ENCODE assay signal across 15 mouse cellular contexts in the genomic region with DNA sequence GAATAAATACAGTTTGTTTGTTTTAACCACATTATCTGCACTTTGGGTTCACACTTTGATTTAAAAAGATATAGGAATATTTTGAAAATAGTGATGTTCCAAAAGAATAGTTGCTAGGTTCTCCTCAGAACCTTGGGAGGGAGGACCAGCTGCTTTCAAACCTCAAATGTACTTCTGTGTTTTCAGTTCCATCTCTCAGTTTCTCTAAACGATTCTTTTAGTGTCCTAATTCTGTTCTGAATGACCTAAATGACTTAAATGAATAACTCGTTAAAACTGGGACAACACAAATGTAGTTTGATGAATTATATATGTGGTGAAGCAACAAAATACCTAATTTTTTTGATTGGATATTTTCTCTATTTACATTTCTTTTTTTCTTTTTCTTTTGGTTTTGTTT. TPM values are rescaled to one million over a fixed set of nuclear protein-coding genes. Genes with fewer than 3 reads are reported as not detected.
DNase-seq lines count a peak whose midpoint lies in the region; ATAC-seq and TF ChIP-seq lines count a peak whose summit lies in the region.
"Had no signal": no experiment of that assay in that cellular context is flagged by ENCODE, and none has a peak within 500 bp of the region (broad histone marks: within the 10 kb centered on the region; RNA-seq: fewer than 3 reads in every experiment).

No protein-coding gene starts in this region.

- no peak overlapping the region for H3ac ChIP-seq in myocyte (ENCODE audit: control insufficient read depth, insufficient read length)

- no peaks in the 10 kb centered on the region for H3K27me3 ChIP-seq in hindbrain, embryonic 10.5 days (ENCODE audit: insufficient read depth, poor library complexity, severe bottlenecking)
- no peaks in the 10 kb centered on the region for H3K27me3 ChIP-seq in hindbrain, embryonic 11.5 days (ENCODE audit: control insufficient read depth, insufficient read depth, low read length)
- H3K27me3 ChIP-seq in CH12.LX (replicated peaks) (no peaks in the 10 kb centered on the region), myocyte (ENCODE audit: control insufficient read depth, insufficient read depth, insufficient read length) (no peaks in the 10 kb centered on the region)
- no peaks in the 10 kb centered on the region for H3K27me3 ChIP-seq in hindbrain, embryonic 14.5 days (ENCODE audit: control insufficient read depth, insufficient read depth, low read length)

- peaks cover 31% of the 10 kb centered on the region for H3K79me2 ChIP-seq in CH12.LX (replicated peaks; ENCODE audit: control insufficient read depth, extremely low read depth, insufficient read depth, poor library complexity, severe bottlenecking)
- H3K79me2 ChIP-seq in myocyte (ENCODE audit: control insufficient read depth, insufficient read depth): peaks cover 37% of the 10 kb centered on the region

- no peak overlapping the region for H3K27ac ChIP-seq in hindbrain, embryonic 10.5 days
- H3K27ac ChIP-seq in hindbrain, embryonic 11.5 days (ENCODE audit: low read depth, low read length): no peak overlapping the region
- H3K27ac ChIP-seq in CH12.LX (ENCODE audit: insufficient read depth, low read depth): no peak overlapping the region
- no peak overlapping the region for H3K27ac ChIP-seq in hindbrain, embryonic 14.5 days

- H3K4me3 ChIP-seq in hindbrain, embryonic 10.5 days: 0 out of 2 replicates have a peak overlapping the region, but pooled peaks have one; percentile 87
- H3K4me3 ChIP-seq in hindbrain, embryonic 11.5 days (ENCODE audit: low read depth, low read length): no peak overlapping the region
- H3K4me3 ChIP-seq in CH12.LX (replicated peaks in 1 of 3; ENCODE audit: low read depth in 2 of 3, low read length in 2 of 3, poor library complexity in 1 of 3) (peak overlapping the region in 2 of 3 experiments; percentile 8 to 51), myocyte (no peak overlapping the region)
- peak overlapping the region; percentile 19 for H3K4me3 ChIP-seq in hindbrain, embryonic 14.5 days (replicated peaks; ENCODE audit: low read length)
- H3K4me3 ChIP-seq: erythroblast, embryonic 14.5 days had no signal

- H3K9me3 ChIP-seq in hindbrain, embryonic 10.5 days: no peaks in the 10 kb centered on the region
- no peaks in the 10 kb centered on the region for H3K9me3 ChIP-seq in hindbrain, embryonic 11.5 days (ENCODE audit: control insufficient read depth, low read length)
- H3K9me3 ChIP-seq in CH12.LX (replicated peaks; ENCODE audit: low read length): peaks cover 2% of the 10 kb centered on the region
- no peaks in the 10 kb centered on the region for H3K9me3 ChIP-seq in hindbrain, embryonic 14.5 days (ENCODE audit: control insufficient read depth, low read length)

- TF ChIP-seq RAD21 in CH12.LX (IDR thresholded peaks at IDR 0.05; ENCODE audit: low read depth, low read length): no peak

- dilution Hi-C loops in CH12.LX (cut with MboI; ENCODE audit: extremely low pct_ligation_motif_present, extremely low pct_unique_long_range_greater_than_20kb, low sequenced_read_pairs): no loop called here

- TF ChIP-seq POLR2A in CH12.LX (IDR thresholded peaks at IDR 0.05; ENCODE audit: low read depth, low read length) (no peak), myocyte (IDR thresholded peaks at IDR 0.05; ENCODE audit: insufficient read length, low read depth) (no peak)

- H3K4me2 ChIP-seq in hindbrain, embryonic 11.5 days (replicated peaks; ENCODE audit: low read depth, low read length): no peak overlapping the region
- H3K4me2 ChIP-seq in CH12.LX (ENCODE audit: insufficient read depth, low read depth, poor library complexity, severe bottlenecking): peak overlapping the region; percentile 97
- peak overlapping the region; percentile 89 for H3K4me2 ChIP-seq in hindbrain, embryonic 14.5 days (replicated peaks)
- peak overlapping the region; percentile 10 for H3K4me2 ChIP-seq in myocyte (ENCODE audit: low read depth)

- peaks cover 14% of the 10 kb centered on the region for H3K36me3 ChIP-seq in hindbrain, embryonic 10.5 days
- no peaks in the 10 kb centered on the region for H3K36me3 ChIP-seq in hindbrain, embryonic 11.5 days (ENCODE audit: control insufficient read depth, insufficient read depth, low read length)
- H3K36me3 ChIP-seq in CH12.LX (replicated peaks in 1 of 2; ENCODE audit: control insufficient read depth in 1 of 2, insufficient read depth in 1 of 2, low read length in 1 of 2): peaks cover 0 to 12% of the 10 kb centered on the region in 2 experiments
- H3K36me3 ChIP-seq in hindbrain, embryonic 14.5 days (replicated peaks; ENCODE audit: control insufficient read depth, insufficient read depth): no peaks in the 10 kb centered on the region
- H3K36me3 ChIP-seq in myocyte (ENCODE audit: control insufficient read depth, insufficient read depth): no peaks in the 10 kb centered on the region

- no peak for ATAC-seq in hindbrain, embryonic 11.5 days (ENCODE audit: low FRiP score)
- ATAC-seq in hindbrain, embryonic 14.5 days (ENCODE audit: low FRiP score): no peak
- ATAC-seq: inflammation-experienced regulatory T-cells, adult 6 months; liver, postnatal 0 days had no signal

- peak; percentile 86 for TF ChIP-seq EP300 in CH12.LX (IDR thresholded peaks at IDR 0.05; ENCODE audit: low read length)

- no peak for TF ChIP-seq CTCF in CH12.LX (conservative IDR thresholded peaks at IDR 0.05 in 1 of 2, IDR thresholded peaks at IDR 0.05 in 1 of 2; ENCODE audit: low read depth in 2 of 2, low read length in 2 of 2)

- in situ Hi-C loops in CH12.LX (cut with MboI; ENCODE audit: low pct_ligation_motif_present, low pct_unique_long_range_greater_than_20kb, low sequenced_read_pairs): no loop called here

- H3K9ac ChIP-seq in hindbrain, embryonic 11.5 days (ENCODE audit: low read depth, low read length): no peak overlapping the region
- H3K9ac ChIP-seq in CH12.LX (ENCODE audit: insufficient read depth, low read depth): no peak overlapping the region; the same call in 1 of the 2 replicates
- no peak overlapping the region for H3K9ac ChIP-seq in hindbrain, embryonic 14.5 days
- H3K9ac ChIP-seq: liver, postnatal 0 days had no signal

- WGBS in hindbrain, embryonic 10.5 days: 91% methylated on average over 2 of the region's 2 CpGs
- WGBS in hindbrain, embryonic 11.5 days: 91% methylated on average over 2 of the region's 2 CpGs
- WGBS in hindbrain, embryonic 14.5 days: 79% methylated on average over 2 of the region's 2 CpGs

- H3K4me1 ChIP-seq in hindbrain, embryonic 10.5 days (replicated peaks): peaks cover 11% of the 10 kb centered on the region
- H3K4me1 ChIP-seq in hindbrain, embryonic 11.5 days (replicated peaks; ENCODE audit: control insufficient read depth, insufficient read depth, low read length): no peaks in the 10 kb centered on the region
- peaks cover 8 to 44% of the 10 kb centered on the region in 2 experiments for H3K4me1 ChIP-seq in CH12.LX (ENCODE audit: control insufficient read depth in 1 of 2, insufficient read depth in 2 of 2)
- peaks cover 22% of the 10 kb centered on the region; the same call in 1 of the 2 replicates for H3K4me1 ChIP-seq in hindbrain, embryonic 14.5 days (replicated peaks; ENCODE audit: control insufficient read depth, insufficient read depth, low read length)

- no peak for DNase-seq in hindbrain, embryonic 10.5 days (ENCODE audit: low spot score)
- no peak for DNase-seq in hindbrain, embryonic 11.5 days (ENCODE audit: low spot score)
- no peak for DNase-seq in CH12.LX (ENCODE audit: extremely low read depth)
- no peak for DNase-seq in hindbrain, embryonic 14.5 days (ENCODE audit: low spot score)
- no peak for DNase-seq in right cerebral cortex, postnatal 4 days
- DNase-seq in ovary, postnatal 36 days (ENCODE audit: low spot score): no peak
- DNase-seq: adrenal gland, postnatal 36 days; cerebellum, adult 2 months; gastrocnemius, postnatal 36 days; kidney, postnatal 4 days; liver; liver, postnatal 0 days had no signal

TF ChIP-seq in CH12.LX, 34 proteins besides CTCF, POLR2A, EP300 and RAD21 (continues in another document):
- TF ChIP-seq ZMIZ1 (IDR thresholded peaks at IDR 0.05; ENCODE audit: low read depth, low read length): no peak
- peak; percentile 83 for TF ChIP-seq IRF4 (IDR thresholded peaks at IDR 0.05; ENCODE audit: low read depth, low read length)
- no peak for TF ChIP-seq BHLHE40 (IDR thresholded peaks at IDR 0.05; ENCODE audit: low read depth, low read length)
- 0 out of 2 replicates have a peak, but pooled peaks have one; percentile 57 for TF ChIP-seq RCOR1 (conservative IDR thresholded peaks at IDR 0.05; ENCODE audit: low read depth, low read length)
- no peak for TF ChIP-seq POLR2AphosphoS2 (IDR thresholded peaks at IDR 0.05; ENCODE audit: low read depth, low read length)
- peak; percentile 32 for TF ChIP-seq SIN3A (IDR thresholded peaks at IDR 0.05; ENCODE audit: low read length)
- TF ChIP-seq CHD1 (IDR thresholded peaks at IDR 0.05; ENCODE audit: low read depth, low read length): no peak
- TF ChIP-seq ELF1 (IDR thresholded peaks at IDR 0.05; ENCODE audit: low read depth, low read length): no peak
- TF ChIP-seq KAT2A (IDR thresholded peaks at IDR 0.05; ENCODE audit: insufficient replicate concordance, low read length): no peak

TF ChIP-seq in myocyte, 11 proteins besides CTCF, POLR2A, EP300 and RAD21:
- TF ChIP-seq REST (IDR thresholded peaks at IDR 0.05; ENCODE audit: insufficient read depth, insufficient read length) (no peak), USF1 (IDR thresholded peaks at IDR 0.05; ENCODE audit: low read depth) (no peak), MAX (IDR thresholded peaks at IDR 0.05; ENCODE audit: low read depth) (no peak), E2F4 (IDR thresholded peaks at IDR 0.05; ENCODE audit: insufficient read depth) (no peak), POLR2AphosphoS2 (IDR thresholded peaks at IDR 0.05; ENCODE audit: insufficient read length, low read depth) (no peak), SRF (IDR thresholded peaks at IDR 0.05; ENCODE audit: control insufficient read depth, insufficient read length, low read depth) (no peak)

RNA-seq across cellular contexts. Expression of gene Ccdc88a, which starts 3.2 kb away (rescaled TPM):
- 32.4 and 39.0 TPM in 2 replicates for polyA plus RNA-seq in hindbrain, embryonic 10.5 days (2016; fragmentation: Nextera tagmentation; extraction: Ambion mirVana)
- 54.3 and 58.1 TPM in 2 replicates for polyA plus RNA-seq in hindbrain, embryonic 11.5 days (2014; fragmentation: Nextera tagmentation; extraction: Ambion mirVana)
- total RNA-seq in CH12.LX (2012; rRNA removed) (13.5 and 13.7 TPM in 2 replicates), CH12.LX (2014; rRNA removed) (15.2 and 16.8 TPM in 2 replicates)
- polyA plus RNA-seq in CH12.LX (2012; ENCODE audit: insufficient read length, low read depth) (21.9 and 26.1 TPM in 2 replicates), myocyte (2012; fragmentation: generic; extraction: Trizol) (3.0 TPM)
- polyA plus RNA-seq in hindbrain, embryonic 14.5 days (2014; fragmentation: Nextera tagmentation; extraction: Ambion mirVana): 66.8 and 68.2 TPM in 2 replicates

Comparison
In these comparisons a context has a peak if more than half of its experiments do, and no peak if none do; other contexts are left out.
1. H3K4me3 ChIP-seq: peak in hindbrain, embryonic 10.5 days (single experiment), CH12.LX (2 of 3) and hindbrain, embryonic 14.5 days (single experiment); none in hindbrain, embryonic 11.5 days (single experiment) and myocyte (single experiment).